Mouse (Mus musculus): ENCODE data around the gene Olfr965.

Olfr965 gene

DNA sequence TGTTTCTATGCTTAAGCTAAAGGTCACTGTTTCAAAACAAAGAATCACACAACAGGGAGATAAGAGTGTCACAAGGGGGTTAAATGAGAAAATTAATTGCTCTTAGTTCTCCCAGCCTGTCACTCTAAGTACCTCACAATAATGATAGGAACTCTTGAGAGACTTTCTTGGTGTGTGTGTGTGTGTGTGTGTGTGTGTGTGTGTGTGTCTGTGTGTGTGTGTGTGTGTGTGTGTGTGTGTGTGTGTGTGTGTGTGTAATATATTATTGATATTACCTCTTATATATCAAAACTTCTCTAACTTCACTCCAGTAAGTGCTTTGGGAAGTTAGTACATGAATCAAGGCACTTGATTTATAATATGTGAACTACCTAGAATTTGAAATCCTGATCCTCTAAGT is at the start of gene Olfr965:
Gene Olfr965, plus strand, starts transcription at position 301 of the 400 bp plus-strand sequence.

DNA sequence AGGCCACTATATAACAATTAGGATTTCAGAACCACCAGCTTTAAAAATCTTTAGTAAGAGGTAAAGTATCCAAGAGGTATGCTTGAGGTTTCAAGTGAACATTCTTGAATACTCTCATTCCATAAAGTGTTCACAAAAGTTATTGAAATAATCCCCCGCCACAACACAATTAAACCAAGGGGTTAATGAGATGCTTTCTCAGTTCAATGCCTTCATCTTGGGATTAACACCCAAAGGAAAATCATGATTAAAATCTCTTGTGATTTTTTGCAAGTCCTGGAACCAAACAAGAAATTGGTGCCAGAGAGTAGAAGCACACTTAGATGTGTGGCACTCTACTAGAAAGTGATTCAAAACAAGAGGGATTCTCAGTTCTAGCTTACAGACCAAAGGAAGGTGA is 44.2 kb upstream of the Olfr965 start, which contains the start of gene Olfr963:
Gene Olfr963, plus strand, starts transcription at position 301 of the 400 bp plus-strand sequence.
- 79% methylated on average over 1 of the region's 1 CpGs for WGBS

DNA sequence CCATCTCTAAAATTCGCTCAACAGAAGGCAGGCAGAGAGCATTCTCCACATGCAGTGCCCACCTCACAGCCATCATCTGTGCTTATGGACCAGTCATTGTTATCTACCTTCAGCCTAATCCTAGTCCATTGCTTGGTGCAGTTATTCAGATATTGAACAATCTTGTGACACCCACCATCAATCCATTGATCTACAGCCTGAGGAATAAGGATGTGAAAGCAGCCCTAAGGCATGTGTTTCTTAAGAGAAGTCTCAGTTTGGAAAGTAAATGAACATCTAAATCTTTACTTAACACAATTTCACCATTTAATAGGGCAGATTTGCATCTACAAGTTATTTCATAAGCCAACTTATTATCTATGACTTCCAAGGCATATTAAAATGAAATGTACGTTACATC is 41.4 kb upstream of the Olfr965 start:
- 86% methylated on average over 2 of the region's 2 CpGs for whole genome bisulfite sequencing

DNA sequence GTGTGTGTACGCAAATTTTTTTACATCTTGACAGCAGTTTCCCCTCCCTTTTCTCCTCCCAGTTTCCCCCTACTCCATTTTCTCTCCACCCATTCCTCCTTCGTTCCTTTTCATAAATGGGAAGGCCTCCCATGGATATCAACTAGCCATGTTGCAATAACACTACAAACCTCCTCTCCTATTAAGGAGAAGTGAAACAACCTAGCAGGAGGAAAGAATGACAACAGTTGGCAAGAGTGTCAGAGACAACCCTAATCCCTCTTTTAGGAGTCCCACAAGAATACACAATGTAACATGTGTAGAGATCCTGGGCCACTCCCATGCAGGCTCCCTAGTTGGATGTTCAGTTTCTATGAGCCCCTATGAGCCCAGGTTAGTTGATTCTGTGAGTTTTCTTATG is 36.3 kb upstream of the Olfr965 start:
- 69% methylated on average over 2 of the region's 2 CpGs for WGBS

DNA sequence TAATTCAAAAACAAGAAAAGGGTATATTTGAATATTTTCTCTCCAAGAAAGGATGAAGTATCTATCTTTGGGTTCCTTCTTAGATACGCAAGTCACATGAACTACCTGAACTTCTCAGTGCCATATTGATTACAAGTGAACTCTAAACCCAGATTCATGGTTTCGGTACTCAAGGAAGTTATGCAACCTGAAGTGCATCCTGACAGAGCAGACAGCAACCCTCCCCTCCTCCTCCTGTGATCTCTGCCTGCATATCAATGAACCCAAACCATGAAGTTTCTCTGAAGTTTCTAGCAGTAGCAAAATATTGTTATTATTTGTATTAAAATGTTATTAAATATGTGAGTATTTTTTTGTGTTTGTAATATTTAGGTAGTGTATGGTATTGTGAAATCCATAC is 32.6 kb upstream of the Olfr965 start:
- 97% methylated on average over 2 of the region's 2 CpGs for WGBS

DNA sequence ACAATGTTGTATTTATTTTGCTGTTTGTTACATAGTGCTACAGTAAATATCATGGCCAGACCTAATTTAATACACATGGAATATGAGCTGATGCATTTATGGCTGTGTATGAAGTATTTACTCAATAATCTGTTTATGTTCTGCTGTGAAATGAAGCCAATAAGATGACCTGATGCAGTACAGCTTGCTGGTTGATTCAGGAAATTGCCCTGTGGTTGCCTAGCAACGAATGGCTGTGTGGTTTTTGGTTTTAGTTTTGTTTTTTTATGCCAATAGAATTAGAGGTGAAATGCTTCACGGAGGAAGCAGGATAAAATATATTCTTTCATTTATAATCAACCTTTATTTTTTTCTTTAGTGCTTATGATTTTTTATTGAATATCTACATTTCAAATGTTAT is 31.9 kb upstream of the Olfr965 start:
- WGBS, result 39% methylated on average over 2 of the region's 2 CpGs

DNA sequence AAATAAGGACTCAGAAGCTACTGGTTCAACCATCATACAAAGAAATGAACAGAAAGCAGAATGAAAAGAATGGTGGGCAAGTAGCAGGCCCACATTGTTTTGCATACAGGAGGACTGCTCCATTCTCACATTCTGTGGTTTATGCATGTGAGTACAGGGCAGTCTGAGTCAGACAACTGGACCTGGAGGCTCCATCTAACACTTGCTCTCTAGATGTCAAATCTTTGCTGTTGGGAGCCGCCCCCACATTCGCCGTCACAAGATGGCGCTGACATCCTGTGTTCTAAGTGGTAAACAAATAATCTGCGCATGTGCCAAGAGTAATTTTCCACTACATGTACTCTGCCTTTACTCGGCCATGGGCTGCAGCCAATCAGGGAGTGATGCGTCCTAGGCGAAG is 10.0 kb upstream of the Olfr965 start:
- 74% methylated on average over 8 of the region's 8 CpGs for WGBS

DNA sequence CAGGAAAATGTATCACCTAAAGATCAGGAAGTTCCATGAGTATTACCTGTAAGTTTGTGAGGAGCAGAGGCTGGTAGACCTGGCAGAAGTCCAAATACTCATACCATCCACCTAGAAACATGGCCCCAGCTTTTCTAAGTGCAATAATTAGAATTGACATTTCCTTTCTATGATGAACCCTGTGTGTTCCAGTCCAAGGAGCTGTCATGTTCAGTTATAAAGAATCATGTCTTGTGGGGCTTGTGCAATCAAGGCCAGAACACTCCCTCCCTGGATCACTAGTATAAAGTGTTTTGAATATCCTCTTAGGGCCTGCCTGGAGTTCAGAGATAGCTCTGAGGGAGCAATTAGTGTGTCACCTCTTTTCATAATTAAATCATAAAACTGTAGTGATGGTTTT is 4.1 kb upstream of the Olfr965 start, which contains the start of gene Olfr149:
Gene Olfr149, minus strand, starts transcription at position 101 of the 400 bp plus-strand sequence.

DNA sequence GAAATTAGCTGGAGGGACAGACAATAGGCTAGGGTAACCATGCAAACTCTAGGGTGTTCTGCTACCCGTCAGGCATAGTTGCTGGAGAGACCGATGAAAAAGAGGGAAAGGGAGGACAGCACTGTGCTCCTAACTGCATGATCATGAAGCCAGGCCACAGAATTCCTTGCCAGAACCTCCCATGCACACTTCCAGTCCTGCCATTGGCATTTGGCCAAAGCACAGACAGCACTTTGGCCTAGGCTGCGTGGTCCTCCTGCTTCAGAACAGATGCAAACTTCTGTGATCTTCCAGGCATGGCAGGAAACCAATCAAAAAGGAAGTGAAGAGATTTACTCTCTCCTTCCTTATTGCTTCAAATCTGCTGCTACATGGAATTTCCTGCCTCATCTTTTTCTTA is 2.2 kb upstream of the Olfr965 start:
- WGBS, result 59% methylated on average over 3 of the region's 3 CpGs

DNA sequence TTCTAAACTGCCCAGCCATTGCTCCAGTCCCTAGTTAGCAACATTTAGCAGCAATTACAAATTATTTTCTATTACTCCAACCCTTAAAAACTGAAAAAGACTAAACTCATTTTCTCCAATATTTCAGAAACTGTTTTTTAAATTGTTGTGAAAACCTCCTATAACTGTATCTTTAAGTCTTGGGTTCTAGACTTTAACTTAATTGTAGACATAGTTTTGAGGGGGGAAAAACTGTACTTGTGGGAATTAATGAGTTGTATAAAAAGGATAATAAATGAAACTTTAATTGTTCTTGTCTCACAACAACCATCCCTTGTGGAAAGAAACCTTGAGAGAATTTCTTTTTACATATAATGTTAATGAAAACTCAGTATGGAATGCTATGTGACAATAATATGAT is 19.5 kb downstream of the Olfr965 start, which contains the start of gene Olfr150:
Gene Olfr150, plus strand, starts transcription at position 301 of the 400 bp plus-strand sequence.

DNA sequence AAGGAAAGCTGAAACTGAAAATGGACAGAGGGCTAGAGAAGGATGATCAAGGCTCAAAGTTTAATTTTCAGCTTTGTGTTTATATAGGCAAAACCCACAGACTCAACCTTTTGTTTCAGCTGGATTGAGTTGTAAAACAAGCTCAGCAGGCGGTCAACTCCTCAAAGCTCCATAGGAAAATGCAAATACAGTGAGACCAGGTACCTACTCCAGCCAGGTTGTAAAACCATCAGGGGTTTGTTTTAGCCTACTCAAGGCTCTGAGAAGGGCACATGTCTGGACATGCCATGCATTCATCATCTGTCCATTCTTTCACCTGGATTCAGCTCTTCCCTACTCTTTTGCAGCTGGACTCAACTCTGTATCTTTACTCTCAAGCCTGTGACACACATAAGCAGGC is 29.6 kb downstream of the Olfr965 start:
- 100% methylated on average over 1 of the region's 1 CpGs for WGBS

DNA sequence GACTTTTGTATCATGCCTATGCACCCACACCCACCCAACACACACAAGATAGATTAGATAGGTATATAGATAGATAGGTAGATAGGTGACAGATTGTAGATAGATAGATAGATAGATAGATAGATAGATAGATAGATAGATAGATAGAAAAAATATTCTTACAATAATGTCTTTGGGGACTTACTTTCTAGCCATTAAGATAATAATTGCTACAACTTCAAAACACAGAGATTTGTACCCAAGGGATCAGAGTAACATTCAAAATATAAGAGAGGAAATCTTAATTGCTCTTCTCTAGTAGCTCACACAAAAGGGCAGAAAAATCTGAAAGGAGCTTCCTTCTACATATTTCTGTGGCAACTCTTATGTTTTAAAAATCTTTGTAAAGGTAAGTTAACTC is 34.8 kb downstream of the Olfr965 start, which contains the start of gene Olfr967:
Gene Olfr967, plus strand, starts transcription at position 301 of the 400 bp plus-strand sequence.

DNA sequence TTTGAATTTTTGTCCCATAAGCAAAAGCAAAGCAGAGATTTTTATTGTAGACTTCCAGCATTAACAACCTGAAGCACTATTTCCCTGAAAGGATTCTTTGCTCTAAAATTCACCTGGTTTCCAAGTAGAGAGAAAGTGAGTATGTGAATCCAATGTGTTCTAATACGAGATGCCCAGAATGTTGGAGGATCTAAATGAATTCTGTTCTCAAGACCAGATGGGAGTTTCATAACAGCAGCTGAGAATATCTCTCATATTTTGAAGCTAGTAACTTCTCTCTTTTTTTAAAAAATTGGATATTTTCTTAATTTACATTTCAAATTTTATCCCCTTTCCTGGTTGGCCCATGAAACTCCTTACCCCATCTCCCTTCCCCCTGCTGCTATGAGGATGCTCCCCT is 35.3 kb downstream of the Olfr965 start:
- WGBS, result 51% methylated on average over 1 of the region's 1 CpGs
